In genomic region chr11:79141235-79142109, GRCm38 (mm10) we compare ENCODE assay signal across 9 mouse cellular contexts. TPM values are rescaled to one million over a fixed set of nuclear protein-coding genes. Genes with fewer than 3 reads are reported as not detected.
DNase-seq lines count a peak whose midpoint lies in the region; TF ChIP-seq lines count a peak whose summit lies in the region.
"Had no signal": no experiment of that assay in that cellular context is flagged by ENCODE, and none has a peak within 500 bp of the region (broad histone marks: within the 10 kb centered on the region; RNA-seq: fewer than 3 reads in every experiment).

No protein-coding gene starts in this region.

- H3K27ac ChIP-seq in layer of hippocampus, adult 2 months = peak overlapping the region; percentile 69

- H3K4me3 ChIP-seq in layer of hippocampus, adult 2 months = no peak overlapping the region; the same call in 1 of the 2 replicates

- no peak for DNase-seq in layer of hippocampus, adult 2 months (ENCODE audit: low spot score in 2 of 2)
- no peak for DNase-seq in layer of hippocampus, adult 8-10 months (ENCODE audit: low spot score in 2 of 2)
- peak; percentile 16 for DNase-seq in embryo, embryonic 10.5 days (ENCODE audit: low spot score)
- peak; percentile 63 for DNase-seq in induced T-regulatory cell, adult 2 months (ENCODE audit: low read depth)
- DNase-seq in naive thymus-derived CD4-positive, alpha-beta T cell, adult 2 months (ENCODE audit: low read depth) = peak; percentile 15
- DNase-seq in cerebellum, postnatal 4 days (ENCODE audit: low spot score in 2 of 2) = no peak
- DNase-seq in neural tube, embryonic 10.5 days (ENCODE audit: extremely low spot score, low spot score) = no peak
- DNase-seq: kidney, adult 2 months; right cerebral cortex, postnatal 14 days had no signal

- TF ChIP-seq CTCF in layer of hippocampus, adult 2 months (conservative IDR thresholded peaks at IDR 0.05) = no peak

RNA-seq across cellular contexts. Expression of gene Ksr1, which starts 4.7 kb away (rescaled TPM):
- total RNA-seq in layer of hippocampus, adult 2 months (2021) = 100 to 1,000 TPM; 230 to 231 TPM
- 100 to 1,000 TPM; 138 to 198 (median 174) TPM for total RNA-seq in layer of hippocampus, adult 8-10 months (2022)

Comparison
In these comparisons a context has a peak if more than half of its experiments do, and no peak if none do; other contexts are left out.
1. DNase-seq: peak in embryo, embryonic 10.5 days (single experiment), induced T-regulatory cell, adult 2 months (single experiment) and naive thymus-derived CD4-positive, alpha-beta T cell, adult 2 months (single experiment); none in layer of hippocampus, adult 2 months (0 of 2), layer of hippocampus, adult 8-10 months (0 of 2), cerebellum, postnatal 4 days (0 of 2) and neural tube, embryonic 10.5 days (single experiment).